Mouse (Mus musculus): Measurements from ENCODE around the gene Ncoa7.
"Not testable (repeated sequence)": the region's sequence is repeated elsewhere in the genome, so short reads cannot be mapped to it uniquely, and the experiment has no call there.

Gene Ncoa7

GRCm38 (mm10) chr10:30788340-30788721 is 14.8 kb downstream of the Ncoa7 start:
- in situ Hi-C loops (cut with MboI, MseI): no loop called here

GRCm38 (mm10) chr10:30787684-30788339 is 15.3 kb downstream of the Ncoa7 start:
- in situ Hi-C loops (cut with MboI, MseI): no loop called here

DNA sequence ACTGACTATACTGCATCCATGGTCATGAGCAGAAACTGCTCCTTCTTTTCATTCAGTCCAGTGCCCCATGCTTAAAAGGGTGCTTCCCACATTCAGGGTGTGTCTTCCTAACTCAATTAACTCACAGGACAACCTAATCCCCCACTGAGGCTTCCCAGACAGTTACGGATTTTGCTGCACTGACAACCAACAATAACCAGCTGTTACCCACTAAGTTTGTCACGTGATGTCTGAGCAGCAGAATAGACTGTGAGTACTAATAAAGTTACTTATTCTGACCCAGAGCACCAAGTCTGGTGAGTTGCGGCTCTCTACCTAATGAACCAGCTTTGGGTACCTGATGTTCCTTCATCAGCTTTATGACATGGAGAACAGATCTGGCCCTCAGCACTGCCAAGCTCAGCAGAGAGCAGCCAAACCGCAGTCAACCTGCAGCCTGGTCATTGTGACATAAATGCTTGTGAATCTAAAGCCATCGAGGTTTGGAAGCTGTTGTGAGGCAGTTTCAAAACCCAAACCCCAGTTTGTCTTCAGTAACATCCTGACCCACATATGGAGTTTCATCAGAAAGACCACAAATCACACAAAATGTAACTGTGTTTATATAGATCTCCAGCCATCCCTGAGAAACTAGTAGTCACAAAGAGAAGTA is 16.9 kb downstream of the Ncoa7 start:
- in situ Hi-C loops (cut with MboI, MseI): no loop called here

DNA sequence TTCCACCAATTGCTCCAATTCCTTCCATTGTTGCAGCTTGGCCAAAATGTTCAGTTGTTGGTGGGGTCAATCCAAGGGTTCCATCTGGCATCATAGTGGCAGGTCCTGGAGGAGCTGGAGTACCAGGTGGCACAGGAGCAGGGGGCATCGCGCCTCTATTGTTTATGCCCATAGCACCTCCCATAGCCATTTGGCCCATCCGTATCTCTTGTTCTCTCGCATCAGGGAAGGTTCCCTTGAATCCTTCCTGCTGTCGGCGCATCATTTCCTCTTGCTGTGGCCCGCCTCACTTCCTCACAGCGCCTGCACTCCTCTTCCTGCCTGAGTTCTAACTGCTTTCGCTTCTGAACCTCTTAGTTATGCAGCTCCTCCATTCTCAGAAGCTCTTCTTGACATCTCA is 22.2 kb downstream of the Ncoa7 start:
- in situ Hi-C loops (cut with MboI, MseI): not testable (repeated sequence)

DNA sequence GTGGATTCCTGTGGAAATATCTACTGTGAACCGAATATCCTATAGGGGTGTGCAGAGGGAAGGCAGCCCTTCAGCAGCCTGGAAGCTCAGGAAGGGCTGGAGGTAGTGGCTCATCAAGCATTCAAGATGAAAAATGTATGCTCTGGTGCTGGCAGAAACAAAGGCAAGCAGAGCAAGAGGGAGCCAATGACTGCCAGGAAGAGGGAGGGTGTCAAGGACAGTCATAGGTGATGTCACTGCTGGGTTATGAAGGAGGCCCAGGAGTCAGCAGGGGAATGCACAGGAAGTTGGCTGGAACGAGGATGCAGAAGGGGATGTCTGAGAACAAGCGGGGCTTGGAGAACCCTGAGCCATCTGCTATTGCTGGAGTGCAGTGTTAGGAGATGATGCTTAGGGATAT is 24.9 kb downstream of the Ncoa7 start:
- in situ Hi-C loops (cut with MboI, MseI): no loop called here

GRCm38 (mm10) chr10:30775987-30776386 is 27.1 kb downstream of the Ncoa7 start:
- in situ Hi-C loops (cut with MboI, MseI): no loop called here

GRCm38 (mm10) chr10:30775568-30775967 is 27.6 kb downstream of the Ncoa7 start:
- in situ Hi-C loops (cut with MboI, MseI): no loop called here

DNA sequence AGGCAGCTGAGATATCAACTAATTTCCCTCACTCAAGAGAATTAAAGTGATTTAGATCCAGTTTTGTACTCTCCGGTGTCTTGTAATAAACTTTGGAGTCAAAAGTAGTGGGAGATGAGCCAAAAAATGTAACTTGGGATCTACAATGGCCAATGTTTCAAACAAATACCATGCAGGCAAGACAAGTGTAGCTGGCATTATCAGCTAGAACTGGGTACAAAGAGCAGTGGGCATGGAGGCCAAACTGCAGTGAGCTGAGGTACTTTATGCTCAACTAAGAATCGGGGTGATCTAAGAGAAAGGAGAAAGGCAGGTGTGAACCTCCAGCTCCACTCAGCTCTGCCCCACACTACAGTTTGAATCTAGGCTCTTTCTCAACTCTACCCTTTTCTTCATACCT is 28.7 kb downstream of the Ncoa7 start:
- in situ Hi-C loops (cut with MboI, MseI): no loop called here

DNA sequence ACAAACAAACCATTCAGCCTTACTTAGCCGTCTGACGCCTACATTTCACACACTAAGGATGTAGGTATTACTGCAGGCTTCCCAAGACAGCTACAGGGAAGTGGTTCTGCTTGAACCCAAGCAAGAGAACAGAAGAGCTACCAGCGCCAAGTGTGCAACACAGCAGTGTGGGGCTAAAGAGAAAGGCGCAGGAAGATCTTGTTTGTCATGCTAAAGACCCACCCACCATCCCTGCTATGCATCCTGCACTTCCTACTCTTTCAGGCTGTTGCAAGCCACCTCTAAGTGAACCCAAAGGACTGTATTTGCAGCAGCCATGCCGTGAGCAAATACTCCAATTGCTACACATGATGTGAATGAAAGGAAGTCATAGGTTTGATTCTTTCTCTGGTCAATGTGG is 29.9 kb downstream of the Ncoa7 start:
- in situ Hi-C loops (cut with MboI, MseI): no loop called here

- in situ Hi-C loops (cut with MboI, MseI): no loop called here
These were observed 31.5 kb downstream of the Ncoa7 start for GRCm38 (mm10) chr10:30771417-30772158.

- in situ Hi-C loops (cut with MboI, MseI): no loop called here
These were observed 34.3 kb downstream of the Ncoa7 start for GRCm38 (mm10) chr10:30768820-30769219.

GRCm38 (mm10) chr10:30768250-30768649 is 34.9 kb downstream of the Ncoa7 start:
- in situ Hi-C loops (cut with MboI, MseI): no loop called here

- in situ Hi-C loops (cut with MboI, MseI): no loop called here
These were observed 39.9 kb downstream of the Ncoa7 start for GRCm38 (mm10) chr10:30763179-30763770.

DNA sequence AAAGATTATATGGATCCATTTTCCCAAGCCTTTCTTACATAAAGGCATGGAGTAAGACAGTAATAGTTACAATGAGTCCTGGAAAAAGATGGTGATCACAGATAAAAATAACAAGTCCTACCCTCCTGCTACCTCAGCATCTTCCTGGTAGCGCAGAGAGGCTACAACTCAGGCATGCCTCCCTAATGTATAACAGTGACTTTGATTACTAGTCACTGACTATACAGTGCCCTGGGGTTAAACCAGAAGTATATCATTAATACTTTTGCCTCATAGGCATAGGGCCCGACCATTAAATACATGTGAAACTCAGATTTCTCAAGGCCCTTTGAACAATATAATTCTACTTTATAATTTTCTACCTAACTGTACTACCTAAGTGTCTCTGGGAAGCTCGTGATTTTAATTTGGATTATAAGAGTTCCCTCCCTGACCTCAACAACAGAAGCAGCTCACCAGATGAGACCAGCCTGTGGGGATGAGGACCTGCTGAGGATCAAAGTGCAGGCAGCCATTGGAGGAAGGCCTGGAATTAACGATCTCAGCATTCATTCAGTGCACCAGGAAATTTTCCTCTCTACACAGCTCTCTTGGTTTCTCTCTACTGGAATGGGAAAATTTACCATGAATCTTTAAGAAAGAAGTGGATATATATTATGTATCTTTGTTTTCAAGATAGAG is 40.7 kb downstream of the Ncoa7 start:
- in situ Hi-C loops (cut with MboI, MseI): no loop called here

- in situ Hi-C loops (cut with MboI, MseI): no loop called here
These were observed 43.6 kb downstream of the Ncoa7 start for GRCm38 (mm10) chr10:30759360-30760147.

GRCm38 (mm10) chr10:30756064-30756463 is 47.1 kb downstream of the Ncoa7 start:
- in situ Hi-C loops (cut with MboI, MseI): no loop called here

DNA sequence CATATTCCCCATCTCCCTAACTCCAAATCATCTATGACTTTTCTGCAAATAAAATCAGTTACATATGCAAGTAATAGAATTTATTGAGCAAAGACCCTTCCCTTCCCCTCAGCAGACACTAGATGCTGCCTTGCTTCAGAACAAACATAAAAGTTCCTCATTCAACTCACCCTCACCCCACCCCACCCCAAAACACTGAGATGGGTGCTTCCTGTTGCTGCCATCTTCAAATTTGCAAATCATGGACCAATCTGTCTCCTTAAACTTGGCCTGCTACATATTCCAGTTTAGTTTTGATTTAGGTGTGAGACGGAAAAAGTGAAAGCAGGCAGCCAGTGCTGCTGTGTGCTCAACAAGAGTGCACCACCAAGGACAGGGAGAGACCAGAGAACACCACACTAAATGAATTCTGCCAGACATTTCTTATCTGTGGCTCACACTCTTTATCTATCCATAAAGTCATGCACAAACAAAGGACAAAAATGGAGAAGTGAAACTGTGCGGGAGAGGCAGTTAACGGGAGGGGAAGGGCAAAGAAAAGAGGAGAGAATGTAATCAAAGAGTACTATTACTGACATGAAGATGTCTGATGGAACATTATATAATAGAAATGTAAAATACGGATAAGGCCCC is 48.2 kb downstream of the Ncoa7 start:
- in situ Hi-C loops (cut with MboI, MseI): no loop called here

DNA sequence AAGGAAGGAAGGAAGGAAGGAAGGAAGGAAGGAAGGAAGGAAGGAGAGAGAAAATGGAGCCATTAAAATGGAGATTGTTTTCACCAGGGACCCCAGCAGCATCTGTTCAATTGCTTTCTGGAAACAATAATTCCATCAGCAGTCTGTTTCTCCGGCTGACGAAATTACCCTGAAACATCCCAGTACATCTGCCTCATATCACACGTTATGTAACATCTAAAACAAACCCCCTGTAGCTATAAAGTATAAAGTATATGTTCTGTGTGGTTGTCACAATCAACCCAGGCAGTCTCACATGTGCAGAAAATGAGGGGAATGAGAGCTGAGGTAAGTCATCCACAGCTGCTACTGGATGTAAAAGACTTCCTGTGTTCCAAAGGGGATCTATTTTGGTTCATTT is 49.0 kb downstream of the Ncoa7 start:
- in situ Hi-C loops (cut with MboI, MseI): no loop called here

DNA sequence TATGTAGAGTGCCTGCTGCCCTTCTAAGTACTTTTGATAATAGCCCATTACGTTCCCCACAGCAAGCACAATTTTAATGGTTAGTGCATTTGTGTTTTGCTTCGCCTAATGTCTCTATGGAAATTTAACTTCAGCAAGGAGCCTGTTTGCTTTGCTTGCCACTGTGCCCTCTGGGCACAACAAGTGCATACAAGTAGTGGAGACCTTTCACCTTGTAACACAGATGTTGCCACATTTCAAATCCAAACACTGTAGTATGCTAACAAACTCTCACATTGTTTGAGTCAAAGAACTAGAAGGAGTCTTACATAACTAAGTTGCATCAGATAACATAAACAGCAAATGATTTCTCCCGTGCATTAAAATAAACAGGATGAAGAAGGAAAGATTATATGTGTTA is 50.6 kb downstream of the Ncoa7 start:
- in situ Hi-C loops (cut with MboI, MseI): no loop called here

DNA sequence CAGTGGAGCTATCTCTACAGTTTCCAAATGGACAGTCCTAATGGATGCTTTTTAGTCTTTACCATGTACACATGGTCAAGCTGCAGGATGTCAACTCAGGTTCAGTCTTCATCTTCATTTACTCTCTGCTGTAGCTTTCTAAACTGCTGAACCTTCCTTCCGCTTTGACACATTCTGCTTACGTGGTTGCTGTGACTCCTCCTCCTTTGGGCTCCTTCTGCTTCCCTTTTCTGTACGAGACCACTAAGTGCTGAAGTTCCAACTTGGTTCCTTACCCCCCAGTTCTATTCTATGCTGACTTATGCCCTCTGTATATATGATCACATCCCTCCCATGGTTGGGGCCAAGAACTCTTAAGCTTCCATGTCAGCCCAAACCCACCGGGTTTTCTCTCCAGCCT is 51.5 kb downstream of the Ncoa7 start:
- in situ Hi-C loops (cut with MboI, MseI): no loop called here

DNA sequence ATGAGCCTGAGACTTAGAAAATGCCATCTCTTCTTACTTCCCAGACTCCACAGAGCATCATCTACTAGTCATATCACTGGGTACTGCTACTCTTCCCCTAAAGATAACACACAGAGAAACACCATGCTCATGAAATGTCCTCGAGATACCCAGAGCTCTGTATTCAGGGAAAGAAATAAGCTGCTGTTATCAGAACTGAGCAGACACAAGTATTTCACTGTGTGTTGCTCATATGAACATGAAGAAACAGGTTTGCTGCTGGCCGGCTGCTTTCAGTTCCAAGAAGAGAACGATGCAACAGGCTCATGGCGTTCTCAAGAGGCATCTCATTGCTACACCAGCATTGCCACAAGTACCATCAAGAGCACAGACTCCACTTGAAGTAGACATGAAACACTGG is 53.3 kb downstream of the Ncoa7 start:
- in situ Hi-C loops (cut with MboI, MseI): no loop called here
